Mouse (Mus musculus): ENCODE measurements around the gene Pced1a. TPM values are rescaled to one million over a fixed set of nuclear protein-coding genes. Genes with fewer than 3 reads are reported as not detected.

The Pced1a gene
- polyA plus RNA-seq, 1 experiment: 0.42 TPM

- H3K36me3 ChIP-seq (ENCODE audit: control insufficient read depth): peaks cover 24% of the 10 kb centered on the region
- peaks cover 41% of the 10 kb centered on the region for H3K4me1 ChIP-seq (ENCODE audit: control insufficient read depth)
These were observed 940 bp downstream of the Pced1a start for GRCm38 (mm10) chr2:130423397-130424125.

DNA sequence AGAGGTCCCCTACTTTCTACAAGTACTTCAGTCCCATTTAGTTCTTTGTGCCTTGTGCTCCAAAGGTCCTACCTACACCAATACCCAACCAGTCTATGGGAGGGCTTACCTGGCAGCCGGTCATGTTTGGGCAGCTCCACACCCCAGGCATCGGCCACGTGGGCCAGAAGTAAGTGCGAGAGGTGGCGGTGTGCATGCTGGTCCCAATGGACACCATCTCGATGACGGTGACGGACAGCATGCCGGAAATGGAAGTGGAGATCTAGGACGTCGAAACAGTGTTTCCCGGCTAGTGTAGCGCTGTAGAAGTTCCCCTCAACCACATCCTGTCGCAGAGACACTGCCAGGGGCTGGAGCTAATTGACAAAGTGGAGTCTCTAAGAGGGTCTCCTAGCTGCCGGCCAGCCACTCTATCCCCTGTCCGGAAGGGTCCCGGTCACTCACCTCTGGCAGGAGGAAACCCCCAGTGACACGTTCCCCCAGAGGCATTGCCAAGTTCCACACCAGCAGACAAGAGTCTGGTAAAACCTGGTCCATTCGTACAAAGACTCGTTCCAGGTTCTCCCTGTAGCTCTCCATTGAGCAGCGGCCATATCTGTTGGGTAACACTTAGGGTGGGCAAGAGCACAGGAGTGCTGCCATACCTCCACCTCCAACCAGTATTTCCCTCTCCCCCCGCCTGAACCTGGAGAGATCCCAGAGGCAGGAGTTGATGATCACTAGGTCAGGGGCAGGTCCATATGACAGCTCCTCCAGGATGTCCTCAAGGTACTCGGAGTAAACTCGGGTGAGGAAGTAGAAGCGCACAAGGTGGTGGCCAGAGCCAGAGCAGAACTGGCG, 2.5 kb downstream of the Pced1a start:
- no peaks in the 10 kb centered on the region for H3K9me3 ChIP-seq (ENCODE audit: control insufficient read depth, low read length)
- TF ChIP-seq GATA1 (IDR thresholded peaks at IDR 0.05; ENCODE audit: low read length): no peak
- TF ChIP-seq TAL1 (IDR thresholded peaks at IDR 0.05; ENCODE audit: low read length): no peak
- H3K4me3 ChIP-seq (replicated peaks): no peak overlapping the region
- H3K27me3 ChIP-seq (ENCODE audit: control insufficient read depth): no peaks in the 10 kb centered on the region
- peaks cover 17% of the 10 kb centered on the region for H3K36me3 ChIP-seq (ENCODE audit: control insufficient read depth)
- peaks cover 33% of the 10 kb centered on the region for H3K4me1 ChIP-seq (ENCODE audit: control insufficient read depth)

More at GRCm38 (mm10) chr2:130423397-130424125, 940 bp downstream of the Pced1a start:
- no peaks in the 10 kb centered on the region for H3K27me3 ChIP-seq (ENCODE audit: control insufficient read depth)
- peak overlapping the region; percentile 85 for H3K4me3 ChIP-seq (replicated peaks)
- H3K9me3 ChIP-seq (ENCODE audit: control insufficient read depth, low read length): no peaks in the 10 kb centered on the region
- no peak for TF ChIP-seq TAL1 (IDR thresholded peaks at IDR 0.05; ENCODE audit: low read length)
- no peak for TF ChIP-seq GATA1 (IDR thresholded peaks at IDR 0.05; ENCODE audit: low read length)

DNA sequence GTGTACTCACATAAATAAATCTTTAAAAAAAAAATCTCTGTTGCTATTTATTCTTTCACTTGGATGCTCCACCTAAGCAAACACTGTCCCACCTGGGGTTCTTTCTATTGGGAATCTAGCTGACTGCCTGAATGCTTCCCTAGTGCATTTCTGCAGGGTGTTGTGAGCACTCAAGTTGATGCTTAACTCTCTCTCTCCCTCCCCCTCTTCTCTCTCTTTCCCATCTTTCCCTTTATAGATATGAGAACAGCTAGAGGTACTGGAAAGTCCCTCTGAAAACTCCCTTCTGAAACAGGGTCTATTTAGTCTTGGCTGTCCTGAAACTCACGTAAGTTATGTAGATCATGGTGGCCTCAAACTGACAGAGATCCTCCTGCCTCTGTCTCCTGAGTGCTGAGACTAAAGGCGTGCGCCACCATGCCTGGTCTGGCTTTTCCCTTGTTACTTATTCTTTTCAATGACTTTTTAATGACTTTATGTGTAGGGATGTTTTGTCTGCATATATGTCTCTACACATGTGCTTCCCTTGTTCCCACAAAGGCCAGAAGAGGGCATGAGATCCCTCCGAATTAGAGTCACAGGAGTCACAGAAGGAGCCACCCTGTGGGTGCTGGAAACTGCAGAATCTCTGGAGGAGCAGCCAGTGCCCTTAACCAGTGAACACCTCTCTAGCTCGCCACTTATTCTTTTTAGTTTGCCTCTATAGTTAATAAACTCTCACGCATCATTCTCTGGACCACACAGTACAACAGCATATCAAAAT, 10.2 kb downstream of the Pced1a start:
- no peak for TF ChIP-seq TAL1 (IDR thresholded peaks at IDR 0.05; ENCODE audit: low read length)
- TF ChIP-seq GATA1 (IDR thresholded peaks at IDR 0.05; ENCODE audit: low read length): no peak
- H3K36me3 ChIP-seq (ENCODE audit: control insufficient read depth): peaks cover 4% of the 10 kb centered on the region
- no peak overlapping the region for H3K4me3 ChIP-seq (replicated peaks)
- no peaks in the 10 kb centered on the region for H3K9me3 ChIP-seq (ENCODE audit: control insufficient read depth, low read length)
- no peaks in the 10 kb centered on the region; the same call in 1 of the 2 replicates for H3K4me1 ChIP-seq (ENCODE audit: control insufficient read depth)
- H3K27me3 ChIP-seq (ENCODE audit: control insufficient read depth): no peaks in the 10 kb centered on the region; the same call in 1 of the 2 replicates

- Histone ChIP-seq H3K4me3 (replicated peaks) (no peak overlapping the region), H3K27me3 (ENCODE audit: control insufficient read depth) (no peaks in the 10 kb centered on the region; the same call in 1 of the 2 replicates), H3K4me1 (ENCODE audit: control insufficient read depth) (no peaks in the 10 kb centered on the region; the same call in 1 of the 2 replicates), H3K9me3 (ENCODE audit: control insufficient read depth, low read length) (no peaks in the 10 kb centered on the region), H3K36me3 (ENCODE audit: control insufficient read depth) (no peaks in the 10 kb centered on the region)
- TF ChIP-seq TAL1 (IDR thresholded peaks at IDR 0.05; ENCODE audit: low read length) (no peak), GATA1 (IDR thresholded peaks at IDR 0.05; ENCODE audit: low read length) (no peak)
These were observed 11.7 kb downstream of the Pced1a start for GRCm38 (mm10) chr2:130412775-130413174.

GRCm38 (mm10) chr2:130411558-130412495, 12.7 kb downstream of the Pced1a start:
- TF ChIP-seq TAL1 (IDR thresholded peaks at IDR 0.05; ENCODE audit: low read length): no peak
- no peak for TF ChIP-seq GATA1 (IDR thresholded peaks at IDR 0.05; ENCODE audit: low read length)
- Histone ChIP-seq H3K4me3 (replicated peaks) (no peak overlapping the region), H3K9me3 (ENCODE audit: control insufficient read depth, low read length) (no peaks in the 10 kb centered on the region), H3K27me3 (ENCODE audit: control insufficient read depth) (no peaks in the 10 kb centered on the region; the same call in 1 of the 2 replicates), H3K36me3 (ENCODE audit: control insufficient read depth) (no peaks in the 10 kb centered on the region), H3K4me1 (ENCODE audit: control insufficient read depth) (no peaks in the 10 kb centered on the region; the same call in 1 of the 2 replicates)

- H3K9me3 ChIP-seq (ENCODE audit: control insufficient read depth, low read length): no peaks in the 10 kb centered on the region
- H3K36me3 ChIP-seq (ENCODE audit: control insufficient read depth): no peaks in the 10 kb centered on the region
- H3K4me1 ChIP-seq (ENCODE audit: control insufficient read depth): no peaks in the 10 kb centered on the region; the same call in 1 of the 2 replicates
- no peak overlapping the region for H3K4me3 ChIP-seq (replicated peaks)
- no peak for TF ChIP-seq GATA1 (IDR thresholded peaks at IDR 0.05; ENCODE audit: low read length)
- TF ChIP-seq TAL1 (IDR thresholded peaks at IDR 0.05; ENCODE audit: low read length): no peak
- H3K27me3 ChIP-seq (ENCODE audit: control insufficient read depth): no peaks in the 10 kb centered on the region
These were observed 16.3 kb downstream of the Pced1a start for GRCm38 (mm10) chr2:130408194-130408593.

DNA sequence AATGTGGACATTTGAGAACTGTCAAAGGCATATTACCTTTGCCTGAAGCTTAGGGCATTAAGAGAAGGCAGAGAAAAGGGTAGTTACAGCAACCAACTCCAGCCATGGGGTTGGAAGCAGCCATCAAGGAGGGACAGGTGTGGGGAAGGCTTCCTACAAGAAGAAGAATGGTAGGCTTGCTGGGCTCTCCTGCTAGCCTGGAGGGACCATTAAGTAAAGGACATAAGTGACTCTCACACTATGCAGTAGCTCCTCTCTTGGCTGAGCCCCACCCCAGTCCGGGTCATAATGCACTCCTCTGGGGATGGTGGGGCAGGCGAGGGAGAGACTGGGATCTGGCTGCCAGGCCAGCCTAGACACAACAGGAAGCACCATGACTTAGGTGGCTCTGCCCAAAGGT, 18.3 kb downstream of the Pced1a start, which contains the start of gene Tmem239:
Gene Tmem239 (plus strand): TSS at position 301 of the 400 bp plus-strand sequence.
- Histone ChIP-seq H3K9me3 (ENCODE audit: control insufficient read depth, low read length) (no peaks in the 10 kb centered on the region), H3K27me3 (ENCODE audit: control insufficient read depth) (peaks cover 4% of the 10 kb centered on the region; the same call in 1 of the 2 replicates), H3K4me1 (ENCODE audit: control insufficient read depth) (no peaks in the 10 kb centered on the region; the same call in 1 of the 2 replicates), H3K36me3 (ENCODE audit: control insufficient read depth) (no peaks in the 10 kb centered on the region), H3K4me3 (replicated peaks) (no peak within 1 kb of the TSS)
- TF ChIP-seq TAL1 (IDR thresholded peaks at IDR 0.05; ENCODE audit: low read length) (no peak), GATA1 (IDR thresholded peaks at IDR 0.05; ENCODE audit: low read length) (no peak)

DNA sequence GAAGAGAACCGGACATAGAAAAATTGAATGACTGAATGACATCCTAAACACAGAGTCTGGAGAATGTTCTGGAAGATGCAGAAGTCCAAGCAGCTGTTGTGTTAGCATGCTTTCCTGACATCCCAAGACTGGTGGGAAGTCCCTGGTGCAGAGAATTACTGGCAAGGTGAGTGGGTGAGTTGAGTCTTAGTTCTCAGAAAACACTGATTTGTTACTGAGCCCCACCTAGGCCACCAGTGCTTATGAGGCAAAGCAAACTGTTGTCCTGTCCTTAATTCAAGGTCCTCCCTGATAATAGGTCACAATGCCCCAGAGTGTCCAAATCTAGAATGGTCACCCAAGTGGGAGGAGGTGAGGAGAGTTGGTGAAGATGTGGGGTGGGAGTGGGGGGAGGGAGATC, 19.6 kb downstream of the Pced1a start, which contains the start of the genes Gm28372 and 1700020A23Rik:
Gene Gm28372 (plus strand): TSS at position 301 of the 400 bp plus-strand sequence.
Gene 1700020A23Rik (plus strand): TSS at position 321 of the 400 bp plus-strand sequence.
- H3K9me3 ChIP-seq (ENCODE audit: control insufficient read depth, low read length): no peaks in the 10 kb centered on the region
- TF ChIP-seq TAL1 (IDR thresholded peaks at IDR 0.05; ENCODE audit: low read length) (no peak), GATA1 (IDR thresholded peaks at IDR 0.05; ENCODE audit: low read length) (no peak)

More for the DNA sequence above, 19.6 kb downstream of the Pced1a start, which contains the start of the genes Gm28372 and 1700020A23Rik:
- Histone ChIP-seq H3K27me3 (ENCODE audit: control insufficient read depth) (peaks cover 4% of the 10 kb centered on the region; the same call in 1 of the 2 replicates), H3K36me3 (ENCODE audit: control insufficient read depth) (no peaks in the 10 kb centered on the region), H3K4me1 (ENCODE audit: control insufficient read depth) (no peaks in the 10 kb centered on the region), H3K4me3 (replicated peaks) (no peak within 1 kb of the TSS)

All from erythroblast, embryonic 14.5 days (primary cell).